20 mouse cellular contexts compared by ENCODE assay signal in the genomic region with DNA sequence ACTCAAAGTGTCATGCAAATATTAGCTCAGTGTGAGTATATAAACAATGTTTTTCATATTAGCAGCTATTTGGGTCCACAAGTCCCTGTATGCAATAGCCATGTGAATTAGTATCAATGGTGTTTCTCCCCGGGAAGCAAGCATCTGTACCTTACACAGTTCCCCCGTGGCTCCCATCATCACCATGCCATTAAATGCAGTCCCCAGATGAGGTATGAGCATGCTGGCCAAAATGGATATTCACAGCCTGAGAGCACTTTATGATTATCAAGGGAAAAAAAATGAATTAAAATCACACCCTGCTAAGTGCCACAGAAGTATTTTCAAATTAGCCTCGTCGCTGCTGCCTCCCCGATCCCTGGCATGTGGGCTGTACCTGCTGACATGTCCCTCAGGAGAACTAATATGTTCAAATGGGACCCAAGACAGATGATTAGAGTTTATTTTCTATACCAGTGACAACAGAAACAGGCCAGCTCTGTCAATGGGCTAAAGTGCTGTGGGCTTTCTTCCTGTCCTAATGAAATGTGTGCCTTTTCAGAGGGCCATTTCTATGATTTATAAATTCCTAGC.
DNase-seq lines count a peak whose midpoint lies in the region; ATAC-seq and TF ChIP-seq lines count a peak whose summit lies in the region.
"Had no signal": no experiment of that assay in that cellular context is flagged by ENCODE, and none has a peak within 500 bp of the region (broad histone marks: within the 10 kb centered on the region; RNA-seq: fewer than 3 reads in every experiment).

No protein-coding gene starts in this region.

- TF ChIP-seq POLR2A in liver, adult 2 months (IDR thresholded peaks at IDR 0.05; ENCODE audit: extremely low read depth, insufficient read depth, low read length) = no peak
- TF ChIP-seq POLR2A in brain, embryonic 14.5 days (IDR thresholded peaks at IDR 0.05; ENCODE audit: borderline replicate concordance, extremely low read depth, insufficient read depth, insufficient read length, poor library complexity, severe bottlenecking) = no peak

- no peaks in the 10 kb centered on the region for H3K27me3 ChIP-seq in liver, adult 2 months (ENCODE audit: control insufficient read depth, insufficient read depth, low read length)
- H3K27me3 ChIP-seq in liver, embryonic 11.5 days (replicated peaks; ENCODE audit: control insufficient read depth, insufficient read depth, low read length) = no peaks in the 10 kb centered on the region
- H3K27me3 ChIP-seq in neural tube, embryonic 12.5 days (replicated peaks) = no peaks in the 10 kb centered on the region
- no peaks in the 10 kb centered on the region for H3K27me3 ChIP-seq in neural tube, embryonic 14.5 days (ENCODE audit: control insufficient read depth, insufficient read depth, low read length)
- 0 out of 2 replicates have a peak, but pooled peaks cover 10% of the 10 kb centered on the region for H3K27me3 ChIP-seq in heart, embryonic 12.5 days (replicated peaks)
- H3K27me3 ChIP-seq: embryonic facial prominence, embryonic 13.5 days; forebrain, embryonic 13.5 days; forebrain, embryonic 15.5 days had no signal

- no peak overlapping the region for H3K9ac ChIP-seq in liver, adult 2 months (ENCODE audit: low read depth, low read length)
- H3K9ac ChIP-seq in liver, embryonic 11.5 days (ENCODE audit: low read depth, low read length) = no peak overlapping the region
- no peak overlapping the region for H3K9ac ChIP-seq in neural tube, embryonic 12.5 days
- H3K9ac ChIP-seq in neural tube, embryonic 14.5 days (replicated peaks; ENCODE audit: low read depth, low read length) = no peak overlapping the region
- H3K9ac ChIP-seq in heart, embryonic 12.5 days = no peak overlapping the region
- H3K9ac ChIP-seq: embryonic facial prominence, embryonic 13.5 days; forebrain, embryonic 13.5 days; forebrain, embryonic 15.5 days; forebrain, postnatal 0 days had no signal

- no peak for ATAC-seq in liver, embryonic 11.5 days (replicated peaks; ENCODE audit: low FRiP score)
- ATAC-seq in neural tube, embryonic 12.5 days (ENCODE audit: low FRiP score, low read depth) = peak; percentile 66
- peak; percentile 78; the same call in 1 of the 2 replicates for ATAC-seq in neural tube, embryonic 14.5 days (ENCODE audit: low read depth)
- ATAC-seq in heart, embryonic 12.5 days (ENCODE audit: insufficient number of reproducible peaks, low FRiP score) = no peak
- ATAC-seq: forebrain, embryonic 13.5 days; forebrain, embryonic 15.5 days; forebrain, postnatal 0 days had no signal

- peaks cover 44% of the 10 kb centered on the region for H3K4me1 ChIP-seq in liver, adult 2 months (ENCODE audit: control insufficient read depth, insufficient read depth, low read length)
- H3K4me1 ChIP-seq in liver, embryonic 11.5 days (replicated peaks; ENCODE audit: control insufficient read depth, insufficient read depth, low read length) = no peaks in the 10 kb centered on the region
- H3K4me1 ChIP-seq in neural tube, embryonic 12.5 days = no peaks in the 10 kb centered on the region
- peaks cover 7% of the 10 kb centered on the region; the same call in 1 of the 2 replicates for H3K4me1 ChIP-seq in neural tube, embryonic 14.5 days (ENCODE audit: control insufficient read depth, insufficient read depth, low read length)
- no peaks in the 10 kb centered on the region for H3K4me1 ChIP-seq in heart, embryonic 12.5 days (replicated peaks)
- H3K4me1 ChIP-seq: embryonic facial prominence, embryonic 13.5 days; forebrain, embryonic 13.5 days; forebrain, embryonic 15.5 days had no signal

- H3K79me2 ChIP-seq in liver, adult 2 months (ENCODE audit: control insufficient read depth, insufficient read depth, low read length) = no peaks in the 10 kb centered on the region

- peak; percentile 65 for DNase-seq in liver, adult 2 months (ENCODE audit: extremely low read depth, low read depth, low spot score)
- DNase-seq in liver, embryonic 11.5 days (ENCODE audit: low spot score) = no peak
- peak; percentile 12 for DNase-seq in brain, embryonic 14.5 days (ENCODE audit: low read depth)
- DNase-seq in gastrocnemius, postnatal 36 days = no peak
- DNase-seq in ovary, adult 18-20 months (ENCODE audit: low spot score) = no peak
- DNase-seq: adrenal gland, adult 2 months; adrenal gland, postnatal 10 days; adrenal gland, postnatal 25 days; cerebellum, adult 11-12 months; cerebellum, adult 2 months; cerebellum, adult 9-10 months; cerebellum, postnatal 10 days; cerebellum, postnatal 25 days; forebrain, postnatal 0 days had no signal

- 63% methylated on average over 5 of the region's 5 CpGs for WGBS in liver, adult 2 months
- 85% methylated on average over 5 of the region's 5 CpGs for whole genome bisulfite sequencing in liver, embryonic 11.5 days
- 59% methylated on average over 5 of the region's 5 CpGs for whole genome bisulfite sequencing in neural tube, embryonic 12.5 days
- WGBS in neural tube, embryonic 14.5 days = 34% methylated on average over 5 of the region's 5 CpGs
- WGBS in heart, embryonic 12.5 days = 82% methylated on average over 5 of the region's 5 CpGs

- no peak overlapping the region for H3K4me2 ChIP-seq in liver, embryonic 11.5 days
- H3K4me2 ChIP-seq in neural tube, embryonic 12.5 days (replicated peaks) = no peak overlapping the region
- no peak overlapping the region for H3K4me2 ChIP-seq in neural tube, embryonic 14.5 days (ENCODE audit: low read depth, low read length)
- no peak overlapping the region for H3K4me2 ChIP-seq in heart, embryonic 12.5 days
- H3K4me2 ChIP-seq: embryonic facial prominence, embryonic 13.5 days; forebrain, embryonic 13.5 days; forebrain, embryonic 15.5 days had no signal

- no peak overlapping the region for H3K4me3 ChIP-seq in liver, adult 2 months (ENCODE audit: insufficient read depth, low read depth, low read length)
- H3K4me3 ChIP-seq in liver, embryonic 11.5 days (ENCODE audit: low read depth, low read length) = no peak overlapping the region
- no peak overlapping the region for H3K4me3 ChIP-seq in neural tube, embryonic 12.5 days
- H3K4me3 ChIP-seq in neural tube, embryonic 14.5 days (ENCODE audit: low read depth, low read length) = no peak overlapping the region
- H3K4me3 ChIP-seq in heart, embryonic 12.5 days = no peak overlapping the region
- H3K4me3 ChIP-seq: embryonic facial prominence, embryonic 13.5 days; forebrain, embryonic 13.5 days; forebrain, embryonic 15.5 days had no signal

- no peak for TF ChIP-seq CTCF in liver, adult 2 months (IDR thresholded peaks at IDR 0.05; ENCODE audit: low read depth, low read length)
- no peak for TF ChIP-seq CTCF in brain, embryonic 14.5 days (IDR thresholded peaks at IDR 0.05; ENCODE audit: borderline replicate concordance, extremely low read depth, insufficient read depth, insufficient read length)

- no peaks in the 10 kb centered on the region for H3K36me3 ChIP-seq in liver, adult 2 months (ENCODE audit: control insufficient read depth, insufficient read depth, low read length)
- no peaks in the 10 kb centered on the region for H3K36me3 ChIP-seq in liver, embryonic 11.5 days (ENCODE audit: control insufficient read depth, insufficient read depth, low read length)
- no peaks in the 10 kb centered on the region for H3K36me3 ChIP-seq in neural tube, embryonic 12.5 days
- H3K36me3 ChIP-seq in neural tube, embryonic 14.5 days (ENCODE audit: control insufficient read depth, insufficient read depth, low read length) = no peaks in the 10 kb centered on the region
- no peaks in the 10 kb centered on the region for H3K36me3 ChIP-seq in heart, embryonic 12.5 days
- H3K36me3 ChIP-seq: embryonic facial prominence, embryonic 13.5 days; forebrain, embryonic 15.5 days had no signal

- no peak overlapping the region for H3K27ac ChIP-seq in liver, adult 2 months (replicated peaks; ENCODE audit: insufficient read depth, low read depth, low read length)
- no peak overlapping the region for H3K27ac ChIP-seq in liver, embryonic 11.5 days (ENCODE audit: low read depth, low read length)
- no peak overlapping the region for H3K27ac ChIP-seq in neural tube, embryonic 12.5 days
- H3K27ac ChIP-seq in neural tube, embryonic 14.5 days (ENCODE audit: low read depth, low read length) = no peak overlapping the region
- H3K27ac ChIP-seq in heart, embryonic 12.5 days (ENCODE audit: poor library complexity, severe bottlenecking) = no peak overlapping the region
- H3K27ac ChIP-seq: embryonic facial prominence, embryonic 13.5 days; forebrain, embryonic 13.5 days; forebrain, embryonic 15.5 days had no signal

- intact Hi-C loops in gastrocnemius, postnatal 36 days (cut with DNase I) = no loop called here

- H3K9me3 ChIP-seq in liver, embryonic 11.5 days (ENCODE audit: control insufficient read depth, low read length) = no peaks in the 10 kb centered on the region
- H3K9me3 ChIP-seq in neural tube, embryonic 12.5 days = no peaks in the 10 kb centered on the region
- no peaks in the 10 kb centered on the region for H3K9me3 ChIP-seq in neural tube, embryonic 14.5 days (ENCODE audit: control insufficient read depth, low read length)
- no peaks in the 10 kb centered on the region for H3K9me3 ChIP-seq in heart, embryonic 12.5 days (replicated peaks)
- H3K9me3 ChIP-seq: embryonic facial prominence, embryonic 13.5 days; forebrain, embryonic 13.5 days; forebrain, embryonic 15.5 days had no signal

Comparison
In these comparisons a context has a peak if more than half of its experiments do, and no peak if none do; other contexts are left out.
1. DNase-seq: peak in liver, adult 2 months (single experiment) and brain, embryonic 14.5 days (single experiment); none in liver, embryonic 11.5 days (single experiment), gastrocnemius, postnatal 36 days (0 of 2) and ovary, adult 18-20 months (single experiment).
2. ATAC-seq: peak in neural tube, embryonic 12.5 days (single experiment) and neural tube, embryonic 14.5 days (single experiment); none in liver, embryonic 11.5 days (single experiment) and heart, embryonic 12.5 days (single experiment).